Mouse (Mus musculus) cortical plate, adult 2 months (tissue): ENCODE data around the gene Sumo2.

Experiments
- CTCF ChIP-seq: fragments of 200-500 bp; IDR thresholded peaks from 2 replicates; pipeline ENCODE4 v1.5.1; 2011; ENCODE audit warnings: mild to moderate bottlenecking, control low read depth, low read length; ENCODE audit not compliant: insufficient read depth; ENCODE audit errors: extremely low read depth
- POLR2A ChIP-seq: fragments of 200-500 bp; IDR thresholded peaks from 2 replicates; pipeline ENCODE4 v1.6.1; 2011; ENCODE audit warnings: mild to moderate bottlenecking, low read length, control low read depth; ENCODE audit not compliant: insufficient read depth; ENCODE audit errors: extremely low read depth

DNA sequence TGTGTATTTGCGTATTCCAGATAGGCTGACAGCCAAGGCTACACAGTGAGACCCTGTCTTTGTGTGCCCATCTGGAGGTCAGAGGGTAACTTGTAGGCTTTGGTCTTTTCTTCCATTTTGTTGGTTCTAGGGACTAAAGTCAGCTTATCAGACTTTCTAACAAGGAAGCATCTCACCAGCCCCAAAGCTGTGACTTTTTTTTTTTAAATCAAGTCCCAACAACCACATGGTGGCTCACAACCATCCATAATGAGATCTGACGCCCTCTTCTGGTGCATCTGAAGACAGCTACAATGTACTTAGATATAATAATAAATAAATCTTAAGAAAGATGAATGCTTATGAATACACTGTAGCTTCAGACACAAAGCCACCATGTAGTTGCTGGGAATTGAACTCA lies 2.0 kb upstream of the Sumo2 start:
- TF ChIP-seq CTCF = no peak
- TF ChIP-seq POLR2A = no peak
